Mouse (Mus musculus): ENCODE measurements around the gene Sgms2.

The Sgms2 gene

DNA sequence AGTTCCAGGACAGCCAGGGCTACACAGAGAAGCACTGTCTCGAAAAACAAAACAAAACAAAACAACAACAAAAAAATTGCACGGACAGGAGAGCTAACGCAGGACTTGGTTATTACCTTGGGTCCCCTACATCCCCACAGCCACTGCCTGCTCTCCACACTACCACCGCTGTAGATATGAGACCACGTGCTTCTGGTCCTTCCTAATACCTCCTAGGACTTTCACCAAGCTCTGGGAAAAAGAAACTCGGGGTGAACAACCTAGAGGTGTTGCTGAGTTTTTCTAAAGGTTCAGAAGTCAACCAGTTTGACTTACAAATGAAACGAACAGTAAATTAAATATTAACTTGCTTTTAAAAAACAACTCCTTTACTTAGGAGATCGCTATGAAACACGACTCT is 2.8 kb downstream of the Sgms2 start:
- no peak for DNase-seq (ENCODE audit: low spot score in 2 of 2)

DNA sequence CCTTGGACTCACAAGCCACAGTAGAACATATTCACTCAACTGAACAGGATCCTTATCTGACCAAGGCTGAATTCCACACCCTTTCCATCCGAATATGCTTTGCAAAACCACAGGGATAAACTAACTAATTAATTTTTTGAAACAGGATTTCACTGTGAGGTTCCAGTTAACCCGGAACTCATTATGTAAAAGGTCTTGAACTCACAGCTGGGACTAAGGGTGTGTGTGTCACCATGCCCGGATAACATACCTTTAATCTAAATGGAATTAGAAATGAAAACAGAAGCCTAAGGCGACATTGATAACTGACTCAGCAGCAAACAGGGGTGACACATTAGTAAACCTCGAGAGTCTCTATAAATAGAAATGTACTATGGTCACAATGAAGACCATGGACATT is 5.8 kb downstream of the Sgms2 start:
- DNase-seq (ENCODE audit: low spot score in 2 of 2) = no peak

- DNase-seq (ENCODE audit: low spot score in 2 of 2) = no peak
Measured at GRCm38 (mm10) chr3:131483650-131484049, 7.6 kb downstream of the Sgms2 start.

GRCm38 (mm10) chr3:131481976-131482712 is 9.1 kb downstream of the Sgms2 start:
- DNase-seq (ENCODE audit: low spot score in 2 of 2) = no peak

GRCm38 (mm10) chr3:131480659-131481058 is 10.6 kb downstream of the Sgms2 start:
- no peak for DNase-seq (ENCODE audit: low spot score in 2 of 2)

- DNase-seq (ENCODE audit: low spot score in 2 of 2) = no peak
Measured at GRCm38 (mm10) chr3:131479415-131479814, 11.8 kb downstream of the Sgms2 start.

- DNase-seq (ENCODE audit: low spot score in 2 of 2) = no peak
Measured at GRCm38 (mm10) chr3:131476002-131476401, 15.2 kb downstream of the Sgms2 start.

DNA sequence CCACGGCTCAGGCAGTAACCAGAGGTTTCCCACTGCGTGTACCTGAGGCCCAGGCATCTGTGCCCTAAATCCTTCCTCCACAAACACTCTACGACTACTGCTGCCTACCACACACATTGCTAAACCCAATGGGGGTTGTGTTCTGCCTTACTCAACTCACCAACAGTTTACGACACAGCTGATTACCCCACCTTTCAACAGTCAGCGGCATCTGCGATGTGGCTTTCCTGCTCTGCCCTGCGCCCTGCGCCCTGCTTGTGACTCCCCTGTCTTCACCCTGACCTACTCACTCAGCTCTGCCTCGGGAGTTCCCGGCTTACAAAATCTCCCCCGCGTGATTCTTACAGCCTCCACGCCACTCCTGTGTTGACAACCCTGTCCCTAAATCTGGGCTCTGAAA is 16.7 kb downstream of the Sgms2 start:
- no peak for DNase-seq (ENCODE audit: low spot score in 2 of 2)

- DNase-seq (ENCODE audit: low spot score in 2 of 2) = no peak
Measured at GRCm38 (mm10) chr3:131473496-131473895, 17.7 kb downstream of the Sgms2 start.

DNA sequence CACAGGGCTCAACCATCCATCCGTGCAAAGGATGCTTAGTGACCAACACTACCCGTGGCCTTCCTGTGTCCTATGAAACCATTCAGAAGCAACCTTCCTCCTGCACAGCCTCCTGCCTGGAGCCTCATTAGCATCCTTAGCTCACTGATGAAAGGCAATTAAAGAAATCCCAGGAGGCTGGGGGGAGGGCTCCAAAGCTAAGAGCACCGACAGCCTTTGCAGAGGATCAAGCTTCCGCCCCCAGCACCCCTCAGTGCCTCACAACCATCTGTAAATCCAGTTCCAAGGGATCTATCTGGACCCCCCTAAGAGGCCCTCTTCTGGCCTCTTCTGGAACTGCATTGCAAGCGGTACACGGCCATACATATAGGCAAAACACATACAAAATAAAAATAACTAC is 19.4 kb downstream of the Sgms2 start:
- DNase-seq (ENCODE audit: low spot score in 2 of 2) = no peak

- no peak for DNase-seq (ENCODE audit: low spot score in 2 of 2)
Measured at GRCm38 (mm10) chr3:131471435-131471834, 19.8 kb downstream of the Sgms2 start.

GRCm38 (mm10) chr3:131470837-131471236 is 20.4 kb downstream of the Sgms2 start:
- DNase-seq (ENCODE audit: low spot score in 2 of 2) = peak; percentile 30 to 32

DNA sequence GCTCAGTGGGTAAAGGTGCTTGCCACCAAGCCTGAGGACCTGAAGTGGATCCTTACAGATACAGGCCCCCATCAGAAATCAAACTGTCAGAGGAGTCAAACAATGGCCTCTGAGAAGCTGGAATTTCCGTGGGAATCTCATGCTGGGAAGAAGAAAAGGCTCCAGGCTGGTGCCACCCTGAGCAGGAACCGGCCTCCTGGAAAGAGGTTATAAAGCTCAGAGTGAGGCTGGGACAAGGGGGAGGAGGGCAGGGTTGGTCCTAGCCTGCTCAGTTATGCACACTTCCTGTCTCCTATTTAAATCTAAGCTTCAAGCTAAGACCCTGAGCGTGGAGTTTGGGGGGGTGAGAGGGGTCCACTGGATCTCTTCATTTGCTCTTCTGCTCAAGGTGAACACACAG is 21.6 kb downstream of the Sgms2 start:
- DNase-seq (ENCODE audit: low spot score in 2 of 2) = no peak

GRCm38 (mm10) chr3:131466371-131466770 is 24.8 kb downstream of the Sgms2 start:
- no peak for DNase-seq (ENCODE audit: low spot score in 2 of 2)

DNA sequence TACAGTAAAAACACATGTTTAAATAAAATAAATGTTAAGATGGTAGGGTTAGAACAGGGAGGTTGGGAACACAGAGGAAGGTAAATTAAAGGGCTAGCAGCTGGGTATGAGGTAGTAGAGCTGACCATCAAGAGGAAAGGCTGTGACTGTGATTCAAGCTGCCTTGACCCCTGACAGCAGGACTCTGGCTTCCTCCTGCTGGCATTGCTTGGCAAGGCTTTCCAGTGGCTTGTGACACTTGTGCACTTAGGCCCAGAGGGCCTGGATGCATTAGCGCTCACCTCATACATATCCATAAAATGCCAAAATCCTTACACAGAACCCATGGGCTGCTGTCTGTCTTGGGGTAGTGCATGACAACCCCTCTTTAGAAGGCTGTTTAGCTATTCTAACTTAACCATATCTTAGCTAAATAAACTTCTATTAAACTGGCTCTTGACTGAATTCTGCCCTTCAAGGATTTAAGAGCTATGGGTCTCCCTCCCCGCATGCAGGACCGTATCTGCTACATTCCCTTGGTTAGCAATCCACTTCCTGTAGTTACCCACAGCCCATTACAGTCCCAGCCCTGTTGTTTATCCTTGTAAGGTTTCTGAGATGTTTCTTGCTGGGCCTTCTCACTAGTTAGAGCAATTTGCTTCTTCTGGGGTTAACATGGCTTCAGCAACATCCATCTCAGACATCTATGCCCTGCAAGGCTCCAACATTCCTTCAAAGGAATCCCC is 25.5 kb downstream of the Sgms2 start:
- DNase-seq (ENCODE audit: low spot score in 2 of 2) = no peak

GRCm38 (mm10) chr3:131372996-131373395 is 118.2 kb downstream of the Sgms2 start:
- DNase-seq (ENCODE audit: low spot score in 2 of 2) = no peak

GRCm38 (mm10) chr3:131368678-131369077 is 122.5 kb downstream of the Sgms2 start:
- DNase-seq (ENCODE audit: low spot score in 2 of 2) = no peak

GRCm38 (mm10) chr3:131367452-131367851 is 123.8 kb downstream of the Sgms2 start:
- no peak for DNase-seq (ENCODE audit: low spot score in 2 of 2)

DNA sequence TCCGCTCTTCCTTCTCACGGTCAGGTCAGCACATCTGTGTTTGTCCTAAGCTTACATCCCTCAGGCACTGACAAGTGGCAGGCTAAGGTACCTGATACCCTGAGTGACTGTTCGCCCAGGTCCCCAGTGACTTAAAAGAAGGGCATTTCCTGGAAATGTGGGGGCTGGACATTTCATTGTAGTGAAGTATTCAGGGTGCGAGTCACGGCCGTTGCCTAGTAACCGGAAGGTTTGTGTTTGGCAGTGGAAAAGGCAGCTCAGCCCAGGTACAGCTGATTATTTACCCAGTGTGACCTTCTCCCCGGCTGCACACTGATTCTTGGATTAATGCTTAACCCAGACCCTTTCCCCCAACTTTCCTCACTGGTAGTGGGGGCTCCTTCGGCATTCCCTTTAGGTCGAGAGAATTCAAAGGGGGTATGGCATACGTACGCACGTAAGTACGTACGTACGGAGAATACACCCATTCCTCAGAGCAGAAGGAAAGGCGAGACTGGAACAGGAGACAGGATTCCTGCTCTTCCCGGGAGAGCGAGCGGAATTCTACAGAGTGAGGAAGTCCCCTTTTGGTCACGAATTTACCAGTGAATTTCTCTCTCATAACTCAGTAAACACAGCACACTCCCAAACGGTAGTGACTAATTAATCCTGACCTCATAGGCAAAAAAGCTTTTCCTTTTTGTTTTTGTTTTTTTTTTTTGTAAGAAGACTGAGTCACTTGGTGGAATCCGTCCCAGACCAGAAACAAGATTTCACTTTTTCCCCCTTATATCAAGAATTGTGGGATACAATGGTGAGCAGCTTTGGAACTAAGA is 126.4 kb downstream of the Sgms2 start:
- no peak for DNase-seq (ENCODE audit: low spot score in 2 of 2)

DNA sequence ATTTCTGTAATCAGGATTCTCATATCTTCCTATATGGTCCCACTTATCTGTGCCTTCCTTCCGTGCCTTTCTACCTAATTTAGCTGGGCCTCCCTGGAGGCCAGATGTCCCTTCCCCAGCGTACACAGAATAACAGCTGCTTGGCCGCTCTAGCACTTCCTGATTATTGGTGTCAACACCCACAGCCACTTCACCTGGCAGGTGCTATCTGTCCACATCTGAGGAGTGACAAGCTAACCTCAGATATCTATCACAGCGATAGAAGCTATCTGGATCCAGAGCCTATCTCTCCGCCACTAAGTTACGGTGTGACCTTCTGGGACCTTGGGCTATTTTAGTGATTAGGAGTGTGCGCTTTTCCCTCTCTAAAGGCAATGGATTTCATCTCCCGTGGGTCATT is 127.0 kb downstream of the Sgms2 start:
- no peak for DNase-seq (ENCODE audit: low spot score in 2 of 2)

GRCm38 (mm10) chr3:131363602-131364001 is 127.6 kb downstream of the Sgms2 start:
- no peak for DNase-seq (ENCODE audit: low spot score in 2 of 2)

DNA sequence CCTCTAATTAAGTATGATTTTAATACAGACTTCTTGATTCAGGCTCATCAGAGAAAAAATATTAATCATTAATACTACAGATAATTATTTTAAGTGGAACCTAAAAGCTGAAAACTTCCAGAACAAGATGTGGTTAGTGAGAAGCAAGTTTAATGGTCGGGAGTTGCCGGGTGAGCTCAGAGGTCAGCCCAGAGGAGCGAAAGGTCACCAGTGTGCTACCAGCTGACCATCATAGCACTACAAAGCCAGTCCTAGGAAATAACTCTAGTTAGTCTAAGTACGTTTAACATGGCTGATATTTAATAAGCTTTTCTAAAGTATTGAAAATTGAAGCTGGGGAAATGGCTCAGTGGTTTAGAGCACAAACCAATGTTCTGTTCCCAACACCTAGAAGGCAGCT is 129.3 kb downstream of the Sgms2 start:
- no peak for DNase-seq (ENCODE audit: low spot score in 2 of 2)

- no peak for DNase-seq (ENCODE audit: low spot score in 2 of 2)
Measured at GRCm38 (mm10) chr3:131359011-131359410, 132.2 kb downstream of the Sgms2 start.
